Comparison of ENCODE assay signal across 8 mouse cellular contexts in genomic region chr12:83951711-83952575, GRCm38 (mm10). TPM values are rescaled to one million over a fixed set of nuclear protein-coding genes. Genes with fewer than 3 reads are reported as not detected.
A peak's percentile ranks its signal among the peaks of the same experiment; 100 is the strongest.
DNase-seq lines count a peak whose midpoint lies in the region; ATAC-seq lines count a peak whose summit lies in the region.

No protein-coding gene starts in this region.

- H3K27me3 ChIP-seq in heart, embryonic 13.5 days (replicated peaks): no peaks in the 10 kb centered on the region
- no peaks in the 10 kb centered on the region for H3K27me3 ChIP-seq in hindbrain, embryonic 16.5 days (replicated peaks; ENCODE audit: control insufficient read depth, insufficient read depth, low read length)
- H3K27me3 ChIP-seq in midbrain, embryonic 15.5 days (replicated peaks): no peaks in the 10 kb centered on the region

- H3K27ac ChIP-seq in heart, embryonic 13.5 days (replicated peaks): no peak overlapping the region
- H3K27ac ChIP-seq in brown adipose tissue, adult 24 weeks (replicated peaks; ENCODE audit: low read depth, low read length): no peak overlapping the region
- no peak overlapping the region for H3K27ac ChIP-seq in hindbrain, embryonic 16.5 days (ENCODE audit: low read depth, low read length)
- H3K27ac ChIP-seq in midbrain, embryonic 15.5 days: peak overlapping the region; percentile 81; the same call in 1 of the 2 replicates

- no peaks in the 10 kb centered on the region for H3K9me3 ChIP-seq in heart, embryonic 13.5 days
- H3K9me3 ChIP-seq in hindbrain, embryonic 16.5 days (ENCODE audit: control insufficient read depth, low read length): no peaks in the 10 kb centered on the region
- H3K9me3 ChIP-seq in midbrain, embryonic 15.5 days: no peaks in the 10 kb centered on the region

- ATAC-seq in heart, embryonic 13.5 days (ENCODE audit: extremely low read depth, insufficient number of reproducible peaks, low FRiP score, low TSS enrichment): no peak
- no peak for ATAC-seq in hindbrain, embryonic 16.5 days
- ATAC-seq in midbrain, embryonic 15.5 days (replicated peaks): no peak

- H3K9ac ChIP-seq in heart, embryonic 13.5 days: peak overlapping the region; percentile 93
- peak overlapping the region; percentile 85 for H3K9ac ChIP-seq in hindbrain, embryonic 16.5 days (ENCODE audit: low read depth, low read length)
- peak overlapping the region; percentile 79 for H3K9ac ChIP-seq in midbrain, embryonic 15.5 days

- WGBS in heart, embryonic 13.5 days: 39% methylated on average over 32 of the region's 32 CpGs
- 68% methylated on average over 32 of the region's 32 CpGs for WGBS in hindbrain, embryonic 16.5 days
- WGBS in midbrain, embryonic 15.5 days: 67% methylated on average over 32 of the region's 32 CpGs

- H3K36me3 ChIP-seq in heart, embryonic 13.5 days: peaks cover 21% of the 10 kb centered on the region
- peaks cover 4% of the 10 kb centered on the region for H3K36me3 ChIP-seq in hindbrain, embryonic 16.5 days (ENCODE audit: control insufficient read depth, insufficient read depth, low read length)
- H3K36me3 ChIP-seq in midbrain, embryonic 15.5 days (replicated peaks): 0 out of 2 replicates have a peak, but pooled peaks cover 6% of the 10 kb centered on the region

- DNase-seq in heart, adult 8-10 months (ENCODE audit: low spot score): no peak
- no peak for DNase-seq in adrenal gland, postnatal 14 days
- no peak for DNase-seq in right cerebral cortex, postnatal 25 days
- no peak for DNase-seq in gastrocnemius, postnatal 36 days

- H3K4me3 ChIP-seq in heart, embryonic 13.5 days: peak overlapping the region; percentile 81
- H3K4me3 ChIP-seq in brown adipose tissue, adult 24 weeks (ENCODE audit: insufficient read depth, low read depth, low read length): peak overlapping the region; percentile 96
- H3K4me3 ChIP-seq in hindbrain, embryonic 16.5 days (ENCODE audit: low read length): peak overlapping the region; percentile 97
- peak overlapping the region; percentile 81 for H3K4me3 ChIP-seq in midbrain, embryonic 15.5 days

- intact Hi-C loops in gastrocnemius, postnatal 36 days (cut with DNase I): loop anchor here (2.0 kb wide), 1 partner anchor 29 kb away; no protein-coding TSS in a partner anchor

- peak overlapping the region; percentile 99 for H3K4me2 ChIP-seq in heart, embryonic 13.5 days
- H3K4me2 ChIP-seq in hindbrain, embryonic 16.5 days (ENCODE audit: low read length): peak overlapping the region; percentile 64
- H3K4me2 ChIP-seq in midbrain, embryonic 15.5 days: peak overlapping the region; percentile 79

- peaks cover 35% of the 10 kb centered on the region for H3K4me1 ChIP-seq in heart, embryonic 13.5 days
- peaks cover 13% of the 10 kb centered on the region for H3K4me1 ChIP-seq in brown adipose tissue, adult 24 weeks (ENCODE audit: control insufficient read depth, insufficient read depth, insufficient read length, low read length)
- H3K4me1 ChIP-seq in hindbrain, embryonic 16.5 days (ENCODE audit: control insufficient read depth, insufficient read depth, low read depth, low read length): peaks cover 19% of the 10 kb centered on the region
- H3K4me1 ChIP-seq in midbrain, embryonic 15.5 days: peaks cover 35% of the 10 kb centered on the region

RNA-seq across cellular contexts. Expression of gene Riox1, which starts 1.5 kb away (rescaled TPM):
- polyA plus RNA-seq in heart, embryonic 13.5 days (2015; fragmentation: Nextera tagmentation; extraction: Ambion mirVana): 8.3 and 8.7 TPM in 2 replicates
- 1 to 10 TPM; 4.3 to 5.9 (median 4.7) TPM for total RNA-seq in heart, adult 8-10 months (2022)
- 1.3 and 2.3 TPM in 2 replicates for polyA plus RNA-seq in brown adipose tissue, adult 24 weeks (2012; ENCODE audit: insufficient read depth, insufficient read length, missing spikeins)
- 7.2 and 9.1 TPM in 2 replicates for polyA plus RNA-seq in hindbrain, embryonic 16.5 days (2015; fragmentation: Nextera tagmentation; extraction: Ambion mirVana)
- polyA plus RNA-seq in midbrain, embryonic 15.5 days (2015; fragmentation: Nextera tagmentation; extraction: Ambion mirVana): 10.6 and 12.7 TPM in 2 replicates
- 13.8 and 15.0 TPM in 2 replicates for total RNA-seq in adrenal gland, postnatal 14 days (2021)
- total RNA-seq in gastrocnemius, postnatal 36 days (2021): 1 to 10 TPM; 3.2 to 4.1 TPM

RNA-seq across cellular contexts. Expression of gene Numb, which starts 30.2 kb away (rescaled TPM):
- 28.1 and 32.2 TPM in 2 replicates for polyA plus RNA-seq in heart, embryonic 13.5 days (2015; fragmentation: Nextera tagmentation; extraction: Ambion mirVana)
- total RNA-seq in heart, adult 8-10 months (2022): 10 to 100 TPM; 27.6 to 36.5 (median 29.3) TPM
- polyA plus RNA-seq in brown adipose tissue, adult 24 weeks (2012; ENCODE audit: insufficient read depth, insufficient read length, missing spikeins): 11.9 and 13.3 TPM in 2 replicates
- polyA plus RNA-seq in hindbrain, embryonic 16.5 days (2015; fragmentation: Nextera tagmentation; extraction: Ambion mirVana): 15.7 and 17.2 TPM in 2 replicates
- polyA plus RNA-seq in midbrain, embryonic 15.5 days (2015; fragmentation: Nextera tagmentation; extraction: Ambion mirVana): 16.0 and 17.5 TPM in 2 replicates
- total RNA-seq in adrenal gland, postnatal 14 days (2021): 40.7 and 47.3 TPM in 2 replicates
- 10 to 100 TPM; 13.8 to 17.3 TPM for total RNA-seq in gastrocnemius, postnatal 36 days (2021)

RNA-seq across cellular contexts. Expression of gene Heatr4, which starts 32.7 kb away (rescaled TPM):
- not detected in 2 replicates for polyA plus RNA-seq in heart, embryonic 13.5 days (2015; fragmentation: Nextera tagmentation; extraction: Ambion mirVana)
- not detected for total RNA-seq in heart, adult 8-10 months (2022)
- not detected in 2 replicates for polyA plus RNA-seq in brown adipose tissue, adult 24 weeks (2012; ENCODE audit: insufficient read depth, insufficient read length, missing spikeins)
- not detected in 2 replicates for polyA plus RNA-seq in hindbrain, embryonic 16.5 days (2015; fragmentation: Nextera tagmentation; extraction: Ambion mirVana)
- polyA plus RNA-seq in midbrain, embryonic 15.5 days (2015; fragmentation: Nextera tagmentation; extraction: Ambion mirVana): 0.09 TPM in 1 of 2 replicates, not detected in the other
- not detected in 2 replicates for total RNA-seq in adrenal gland, postnatal 14 days (2021)
- total RNA-seq in gastrocnemius, postnatal 36 days (2021): not detected

RNA-seq across cellular contexts. Expression of gene Acot2, which starts 35.7 kb away (rescaled TPM):
- polyA plus RNA-seq in heart, embryonic 13.5 days (2015; fragmentation: Nextera tagmentation; extraction: Ambion mirVana): 55.7 and 61.2 TPM in 2 replicates
- total RNA-seq in heart, adult 8-10 months (2022): 100 to 1,000 TPM; 102 to 134 (median 110) TPM
- 58.8 and 67.3 TPM in 2 replicates for polyA plus RNA-seq in brown adipose tissue, adult 24 weeks (2012; ENCODE audit: insufficient read depth, insufficient read length, missing spikeins)
- polyA plus RNA-seq in hindbrain, embryonic 16.5 days (2015; fragmentation: Nextera tagmentation; extraction: Ambion mirVana): 16.1 TPM in 2 replicates
- polyA plus RNA-seq in midbrain, embryonic 15.5 days (2015; fragmentation: Nextera tagmentation; extraction: Ambion mirVana): 11.8 and 13.4 TPM in 2 replicates
- 31.7 and 39.1 TPM in 2 replicates for total RNA-seq in adrenal gland, postnatal 14 days (2021)
- total RNA-seq in gastrocnemius, postnatal 36 days (2021): 10 to 100 TPM; 16.6 to 28.5 TPM

RNA-seq across cellular contexts. Expression of gene Acot1, which starts 57.3 kb away (rescaled TPM):
- polyA plus RNA-seq in heart, embryonic 13.5 days (2015; fragmentation: Nextera tagmentation; extraction: Ambion mirVana): 20.8 and 22.4 TPM in 2 replicates
- total RNA-seq in heart, adult 8-10 months (2022): 10 to 100 TPM; 29.0 to 59.1 (median 44.3) TPM
- polyA plus RNA-seq in brown adipose tissue, adult 24 weeks (2012; ENCODE audit: insufficient read depth, insufficient read length, missing spikeins): 5.2 TPM in 1 of 2 replicates, not detected in the other
- polyA plus RNA-seq in hindbrain, embryonic 16.5 days (2015; fragmentation: Nextera tagmentation; extraction: Ambion mirVana): 98.1 and 112 TPM in 2 replicates
- 69.7 and 83.0 TPM in 2 replicates for polyA plus RNA-seq in midbrain, embryonic 15.5 days (2015; fragmentation: Nextera tagmentation; extraction: Ambion mirVana)
- 8.0 and 20.7 TPM in 2 replicates for total RNA-seq in adrenal gland, postnatal 14 days (2021)
- total RNA-seq in gastrocnemius, postnatal 36 days (2021): 1 to 10 TPM; 3.8 to 7.4 TPM
